In genomic region chr12:81619302-81619701, GRCm38 (mm10) we compare ENCODE assay signal across 9 mouse cellular contexts. TPM values are rescaled to one million over a fixed set of nuclear protein-coding genes. Genes with fewer than 3 reads are reported as not detected.
A peak's percentile ranks its signal among the peaks of the same experiment; 100 is the strongest.
DNase-seq lines count a peak whose midpoint lies in the region; ATAC-seq and TF ChIP-seq lines count a peak whose summit lies in the region.
"Had no signal": no experiment of that assay in that cellular context is flagged by ENCODE, and none has a peak within 500 bp of the region (broad histone marks: within the 10 kb centered on the region; RNA-seq: fewer than 3 reads in every experiment).

No protein-coding gene starts in this region.

- peak; percentile 53 to 83 (median 81) for TF ChIP-seq CTCF in MEL (IDR thresholded peaks at IDR 0.05 in 2 of 3, conservative IDR thresholded peaks at IDR 0.05 in 1 of 3; ENCODE audit: control insufficient read depth in 1 of 3, insufficient read depth in 1 of 3, low read depth in 2 of 3, low read length in 3 of 3, poor library complexity in 1 of 3, severe bottlenecking in 1 of 3)
- TF ChIP-seq CTCF in kidney, postnatal 0 days (IDR thresholded peaks at IDR 0.05; ENCODE audit: low read depth), result peak; percentile 87

- peaks cover 3 to 9% of the 10 kb centered on the region in 2 experiments; a peak in 2 of 4 replicates for H3K27me3 ChIP-seq in MEL (ENCODE audit: control insufficient read depth in 1 of 2, insufficient read depth in 2 of 2, low read length in 2 of 2)
- H3K27me3 ChIP-seq in kidney, postnatal 0 days (ENCODE audit: insufficient read depth, low read length), result no peaks in the 10 kb centered on the region
- H3K27me3 ChIP-seq in liver, embryonic 13.5 days, result peaks cover 8% of the 10 kb centered on the region; the same call in 1 of the 2 replicates

- ATAC-seq in kidney, postnatal 0 days (replicated peaks; ENCODE audit: low FRiP score, low read depth), result no peak
- ATAC-seq in liver, embryonic 13.5 days (ENCODE audit: low read depth), result no peak

- no peaks in the 10 kb centered on the region for H3K36me3 ChIP-seq in MEL (ENCODE audit: control insufficient read depth in 1 of 2, insufficient read depth in 2 of 2, low read length in 2 of 2)
- H3K36me3 ChIP-seq in kidney, postnatal 0 days (ENCODE audit: insufficient read depth, low read length), result no peaks in the 10 kb centered on the region
- no peaks in the 10 kb centered on the region for H3K36me3 ChIP-seq in liver, embryonic 13.5 days
- H3K36me3 ChIP-seq: heart, embryonic 13.5 days had no signal

- WGBS in kidney, postnatal 0 days, result 16% methylated on average over 5 of the region's 5 CpGs
- 11% methylated on average over 5 of the region's 5 CpGs for WGBS in liver, embryonic 13.5 days (ENCODE audit: insufficient replicate concordance)

- H3K4me2 ChIP-seq in kidney, postnatal 0 days (ENCODE audit: low read length), result no peak overlapping the region
- H3K4me2 ChIP-seq in liver, embryonic 13.5 days, result no peak overlapping the region
- H3K4me2 ChIP-seq: heart, embryonic 13.5 days had no signal

- no peaks in the 10 kb centered on the region for H3K4me1 ChIP-seq in MEL (ENCODE audit: control insufficient read depth in 1 of 2, insufficient read depth in 2 of 2, low read length in 2 of 2)
- H3K4me1 ChIP-seq in kidney, postnatal 0 days (replicated peaks; ENCODE audit: insufficient read depth, low read length), result no peaks in the 10 kb centered on the region
- H3K4me1 ChIP-seq in liver, embryonic 13.5 days (replicated peaks), result no peaks in the 10 kb centered on the region
- H3K4me1 ChIP-seq: heart, embryonic 13.5 days had no signal

- DNase-seq in 3134 (ENCODE audit: extremely low read depth, insufficient read length, low spot score) (peak; percentile 43), MEL (ENCODE audit: low read depth, low spot score) (peak; percentile 67)
- peak; percentile 86 to 89 for DNase-seq in cerebellum, adult 18-20 months
- DNase-seq in frontal cortex, postnatal 25 days (ENCODE audit: low spot score in 2 of 2), result peak; percentile 81 to 82
- peak; percentile 73 for DNase-seq in kidney, postnatal 0 days (ENCODE audit: low spot score)
- peak; percentile 6 for DNase-seq in liver, embryonic 13.5 days
- DNase-seq in retina, adult 2 months (ENCODE audit: low read depth, low spot score), result peak; percentile 48
- DNase-seq in thymus, postnatal 4 days, result peak; percentile 80

- no peak for TF ChIP-seq EP300 in MEL (IDR thresholded peaks at IDR 0.05; ENCODE audit: low read depth in 1 of 2, low read length in 2 of 2)

- no peaks in the 10 kb centered on the region for H3K9me3 ChIP-seq in MEL (replicated peaks; ENCODE audit: insufficient read depth, low read length)
- H3K9me3 ChIP-seq in kidney, postnatal 0 days (replicated peaks; ENCODE audit: low read length), result no peaks in the 10 kb centered on the region
- H3K9me3 ChIP-seq in liver, embryonic 13.5 days (replicated peaks), result no peaks in the 10 kb centered on the region
- H3K9me3 ChIP-seq: heart, embryonic 13.5 days had no signal

- H3K9ac ChIP-seq in MEL (ENCODE audit: control insufficient read depth, low read depth, low read length, poor library complexity, severe bottlenecking), result no peak overlapping the region
- no peak overlapping the region for H3K9ac ChIP-seq in kidney, postnatal 0 days (ENCODE audit: low read depth, low read length)
- no peak overlapping the region for H3K9ac ChIP-seq in liver, embryonic 13.5 days
- H3K9ac ChIP-seq: heart, embryonic 13.5 days had no signal

- H3K27ac ChIP-seq in MEL (ENCODE audit: control insufficient read depth, low read depth, low read length), result no peak overlapping the region
- H3K27ac ChIP-seq in kidney, postnatal 0 days, result no peak overlapping the region
- H3K27ac ChIP-seq in liver, embryonic 13.5 days, result no peak overlapping the region
- H3K27ac ChIP-seq: heart, embryonic 13.5 days had no signal

- no peak for TF ChIP-seq POLR2A in MEL (IDR thresholded peaks at IDR 0.05; ENCODE audit: control insufficient read depth in 1 of 2, insufficient read depth in 1 of 2, low read depth in 1 of 2, low read length in 2 of 2, poor library complexity in 1 of 2)

- peak; percentile 73 for TF ChIP-seq RAD21 in MEL (IDR thresholded peaks at IDR 0.05; ENCODE audit: low read depth, low read length)

- no peaks in the 10 kb centered on the region for H3K79me2 ChIP-seq in MEL (ENCODE audit: control insufficient read depth, insufficient read depth, low read length, poor library complexity)

- no peak overlapping the region for H3K4me3 ChIP-seq in MEL (ENCODE audit: control insufficient read depth in 1 of 2, insufficient read depth in 1 of 2, low read depth in 2 of 2, low read length in 2 of 2)
- no peak overlapping the region for H3K4me3 ChIP-seq in kidney, postnatal 0 days (replicated peaks; ENCODE audit: low read depth, low read length)
- H3K4me3 ChIP-seq in liver, embryonic 13.5 days (replicated peaks), result no peak overlapping the region
- H3K4me3 ChIP-seq: heart, embryonic 13.5 days had no signal

TF ChIP-seq in MEL, 35 proteins besides CTCF, POLR2A, EP300 and RAD21:
- TF ChIP-seq ZC3H11A (IDR thresholded peaks at IDR 0.05; ENCODE audit: low read depth, low read length) (peak; percentile 67), SMC3 (IDR thresholded peaks at IDR 0.05; ENCODE audit: low read depth, low read length) (peak; percentile 91), RCOR1 (IDR thresholded peaks at IDR 0.05; ENCODE audit: low read depth, low read length) (no peak)

RNA-seq across cellular contexts. Expression of gene Ttc9, which starts 11.7 kb away (rescaled TPM):
- total RNA-seq in MEL (2012; rRNA removed), result not detected in 2 replicates
- not detected for polyA plus RNA-seq in MEL (2012; ENCODE audit: insufficient read depth in 1 of 2, insufficient read length in 2 of 2, low read depth in 1 of 2, low replicate concordance in 2 of 2, missing spikeins in 1 of 2)
- polyA plus RNA-seq in kidney, postnatal 0 days (2015; fragmentation: Nextera tagmentation; extraction: Ambion mirVana), result 1.4 and 2.1 TPM in 2 replicates
- 0.02 and 0.05 TPM in 2 replicates for polyA plus RNA-seq in liver, embryonic 13.5 days (2015; fragmentation: Nextera tagmentation; extraction: Ambion mirVana)

RNA-seq across cellular contexts. Expression of gene Med6, which starts 24.5 kb away (rescaled TPM):
- total RNA-seq in MEL (2012; rRNA removed), result 41.8 and 49.2 TPM in 2 replicates
- polyA plus RNA-seq in MEL (2012; ENCODE audit: insufficient read depth in 1 of 2, insufficient read length in 2 of 2, low read depth in 1 of 2, low replicate concordance in 2 of 2, missing spikeins in 1 of 2), result 10 to 100 TPM in 1 of 2 experiments, not detected in 1; 44.4 TPM
- 53.4 and 54.5 TPM in 2 replicates for polyA plus RNA-seq in kidney, postnatal 0 days (2015; fragmentation: Nextera tagmentation; extraction: Ambion mirVana)
- polyA plus RNA-seq in liver, embryonic 13.5 days (2015; fragmentation: Nextera tagmentation; extraction: Ambion mirVana), result 43.2 and 46.9 TPM in 2 replicates

RNA-seq across cellular contexts. Expression of gene Adam21, which starts 51.0 kb away (rescaled TPM):
- total RNA-seq in MEL (2012; rRNA removed), result 0.08 and 0.10 TPM in 2 replicates
- under 1 TPM in 1 of 2 experiments, not detected in 1; 0.06 TPM for polyA plus RNA-seq in MEL (2012; ENCODE audit: insufficient read depth in 1 of 2, insufficient read length in 2 of 2, low read depth in 1 of 2, low replicate concordance in 2 of 2, missing spikeins in 1 of 2)
- 0.17 and 0.23 TPM in 2 replicates for polyA plus RNA-seq in kidney, postnatal 0 days (2015; fragmentation: Nextera tagmentation; extraction: Ambion mirVana)
- polyA plus RNA-seq in liver, embryonic 13.5 days (2015; fragmentation: Nextera tagmentation; extraction: Ambion mirVana), result not detected in 2 replicates

Comparison
In these comparisons a context has a peak if more than half of its experiments do, and no peak if none do; other contexts are left out.
1. DNase-seq: peak in every context shown above with its lines; median percentile 88 in cerebellum, adult 18-20 months; 82 in frontal cortex, postnatal 25 days; 80 in thymus, postnatal 4 days; 73 in kidney, postnatal 0 days; 67 in MEL; 48 in retina, adult 2 months; 43 in 3134; 6 in liver, embryonic 13.5 days.